Mouse (Mus musculus) liver, adult 2 months (tissue): ENCODE results near the gene Osbpl6.

Source experiments
- CTCF ChIP-seq: fragments of 200-500 bp; IDR thresholded peaks from 2 replicates; pipeline ENCODE4 v1.5.1; 2011; ENCODE audit warnings: low read depth, low read length, control low read depth
- POLR2A ChIP-seq: fragments of 200-500 bp; IDR thresholded peaks from 2 replicates; pipeline ENCODE4 v1.6.1; 2011; ENCODE audit warnings: low read length, control low read depth; ENCODE audit not compliant: insufficient read depth; ENCODE audit errors: extremely low read depth

DNA sequence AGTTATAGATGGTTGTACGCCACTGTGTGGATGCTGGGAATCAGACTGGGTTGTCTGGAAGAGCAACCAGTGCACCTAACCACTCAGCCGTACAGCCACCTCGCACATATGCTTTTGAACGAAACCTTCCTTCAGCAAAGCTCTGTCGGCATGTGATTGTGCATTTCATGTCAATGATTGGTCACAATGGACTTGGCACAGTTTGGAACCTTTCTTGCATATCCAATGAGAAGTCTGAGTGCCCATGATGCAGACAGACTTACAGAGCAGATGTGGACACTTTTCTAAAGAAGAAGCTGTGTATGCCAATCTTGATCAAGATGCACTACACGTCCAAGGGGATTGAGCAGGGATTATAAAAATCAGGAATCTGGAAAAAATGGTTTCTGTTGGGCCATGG, 85.1 kb downstream of the Osbpl6 start:
- TF ChIP-seq CTCF (no peak), POLR2A (no peak)
